In the genomic region with DNA sequence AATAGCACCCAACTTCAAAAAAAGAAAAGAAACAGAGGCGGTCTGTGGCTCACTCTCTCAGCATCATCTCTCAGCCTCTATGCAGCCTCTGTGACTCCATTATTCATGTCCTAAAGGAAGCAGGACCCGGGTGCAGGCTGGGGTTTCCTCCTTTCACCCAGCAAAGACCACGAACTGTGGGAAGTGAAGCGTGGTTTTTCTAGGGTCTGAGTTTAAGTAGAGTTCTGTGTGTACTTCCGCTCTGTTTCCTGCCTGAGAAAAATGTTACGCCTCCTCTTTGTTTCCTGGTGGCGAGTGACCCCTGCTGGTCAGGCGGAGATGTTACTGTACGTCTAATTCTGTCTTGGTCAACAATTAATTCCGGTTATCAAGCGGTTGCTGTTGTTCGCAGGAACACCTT, we compare ENCODE assay signal across 8 mouse cellular contexts.
DNase-seq lines count a peak whose midpoint lies in the region; ATAC-seq lines count a peak whose summit lies in the region.

No protein-coding gene starts in this region.

- peak overlapping the region; percentile 46 for H3K4me2 ChIP-seq in hindbrain, embryonic 13.5 days

- H3K4me3 ChIP-seq in hindbrain, embryonic 13.5 days = peak overlapping the region; percentile 17; the same call in 1 of the 2 replicates

- no peaks in the 10 kb centered on the region for H3K9me3 ChIP-seq in hindbrain, embryonic 13.5 days

- ATAC-seq in hindbrain, embryonic 13.5 days (ENCODE audit: low FRiP score) = peak; percentile 76

- H3K27me3 ChIP-seq in hindbrain, embryonic 13.5 days = no peaks in the 10 kb centered on the region

- H3K36me3 ChIP-seq in hindbrain, embryonic 13.5 days = no peaks in the 10 kb centered on the region

- DNase-seq in Muller cell, postnatal 12 days (ENCODE audit: inconsistent ontology term) = peak; percentile 51
- peak; percentile 60 for DNase-seq in cerebellum, adult 9-10 months
- peak; percentile 41 to 70 for DNase-seq in frontal cortex, postnatal 14 days (ENCODE audit: low spot score in 2 of 2)
- peak; percentile 77 to 85 for DNase-seq in layer of hippocampus, postnatal 14 days (ENCODE audit: low spot score in 2 of 2)
- DNase-seq in lung, postnatal 14 days = peak; percentile 76
- peak; percentile 50 for DNase-seq in retina, adult 2 months (ENCODE audit: low read depth, low spot score)
- peak; percentile 80 to 83 for DNase-seq in thymus, postnatal 36 days

- H3K4me1 ChIP-seq in hindbrain, embryonic 13.5 days (replicated peaks) = 0 out of 2 replicates have a peak, but pooled peaks cover 2% of the 10 kb centered on the region

- WGBS in hindbrain, embryonic 13.5 days = 18% methylated on average over 12 of the region's 12 CpGs

- no peak overlapping the region for H3K27ac ChIP-seq in hindbrain, embryonic 13.5 days

- H3K9ac ChIP-seq in hindbrain, embryonic 13.5 days = no peak overlapping the region
